Mouse (Mus musculus) neural tube, embryonic 15.5 days (tissue): ENCODE data around the gene Ube2d3. TPM values are rescaled to one million over a fixed set of nuclear protein-coding genes. Genes with fewer than 3 reads are reported as not detected.
"Not testable (repeated sequence)": the region's sequence is repeated elsewhere in the genome, so short reads cannot be mapped to it uniquely, and the experiment has no call there.

Experiments used
- ATAC-seq: fragments of 200-750 bp; cut with Nextera tagmentation; 2 replicates; pipeline ENCODE4 v1.8.0; 2017; ENCODE audit warnings: mild to moderate bottlenecking, moderate TSS enrichment, moderate library complexity; ENCODE audit not compliant: low FRiP score
- H3K27ac ChIP-seq: fragments of 300-500 bp; sonication (generic); replicated peaks from 2 replicates; pipeline ENCODE4 v1.5.1; 2015; ENCODE audit warnings: mild to moderate bottlenecking, inconsistent platforms
- H3K27me3 ChIP-seq: fragments of 300-500 bp; sonication (generic); replicated peaks from 2 replicates; pipeline ENCODE4 v1.6.1; 2015; ENCODE audit warnings: inconsistent platforms
- H3K36me3 ChIP-seq: fragments of 300-500 bp; sonication (generic); 2 replicates; pipeline ENCODE4 v1.6.1; 2015; ENCODE audit warnings: inconsistent platforms
- H3K4me1 ChIP-seq: fragments of 300-500 bp; sonication (generic); 2 replicates; pipeline ENCODE4 v1.6.1; 2015; ENCODE audit warnings: inconsistent platforms
- H3K4me2 ChIP-seq: fragments of 300-500 bp; sonication (generic); 2 replicates; pipeline ENCODE4 v1.6.1; 2015; ENCODE audit warnings: inconsistent platforms, mild to moderate bottlenecking, moderate library complexity
- H3K4me3 ChIP-seq: fragments of 300-500 bp; sonication (generic); replicated peaks from 2 replicates; pipeline ENCODE4 v1.5.1; 2015; ENCODE audit warnings: mild to moderate bottlenecking, inconsistent platforms
- H3K9ac ChIP-seq: fragments of 300-500 bp; sonication (generic); replicated peaks from 2 replicates; pipeline ENCODE4 v1.6.1; 2015; ENCODE audit warnings: mild to moderate bottlenecking, inconsistent platforms
- H3K9me3 ChIP-seq: fragments of 300-500 bp; sonication (generic); replicated peaks from 2 replicates; pipeline ENCODE4 v1.6.1; 2016; ENCODE audit warnings: inconsistent platforms
- WGBS: fragments of 180-500 bp; shearing (Covaris S2); methylation state at CpG from one replicate; pipeline ENCODE4 v1.1.7; 2015; ENCODE audit warnings: mixed read lengths; 5-methylcytosine and 5-hydroxymethylcytosine counted together
- polyA plus RNA-seq: library from polyadenylated mRNA; unstranded; fragments of >200 nt; fragmentation: Nextera tagmentation; extraction: Ambion mirVana; gene quantifications from 2 replicates; pipeline ENCODE4 v1.2.1, GENCODE M21; 2015

Gene Ube2d3
- polyA plus RNA-seq, 1 experiment from 2014 or later: 331 TPM

GRCm38 (mm10) chr3:135497956-135498355 lies 60.0 kb downstream of the Ube2d3 start:
- H3K36me3 ChIP-seq, H3K9me3 ChIP-seq, H3K4me1 ChIP-seq, H3K4me3 ChIP-seq, H3K27me3 ChIP-seq, H3K9ac ChIP-seq, H3K4me2 ChIP-seq, ATAC-seq, H3K27ac ChIP-seq: not testable (repeated sequence)
- 87% methylated on average over 4 of the region's 4 CpGs for WGBS

GRCm38 (mm10) chr3:135498891-135499290 lies 60.9 kb downstream of the Ube2d3 start:
- Histone ChIP-seq H3K9me3 (no peaks in the 10 kb centered on the region), H3K4me3 (no peak overlapping the region)
- WGBS: 90% methylated on average over 5 of the region's 5 CpGs

GRCm38 (mm10) chr3:135503160-135503559 lies 65.2 kb downstream of the Ube2d3 start:
- no peak overlapping the region for H3K27ac ChIP-seq
- 87% methylated on average over 5 of the region's 5 CpGs for WGBS
- H3K9ac ChIP-seq: no peak overlapping the region
- H3K4me3 ChIP-seq: no peak overlapping the region
- no peaks in the 10 kb centered on the region for H3K36me3 ChIP-seq
- H3K4me2 ChIP-seq: no peak overlapping the region
- H3K4me1 ChIP-seq: no peaks in the 10 kb centered on the region
- H3K27me3 ChIP-seq: no peaks in the 10 kb centered on the region
- ATAC-seq: no peak
- no peaks in the 10 kb centered on the region for H3K9me3 ChIP-seq

More at GRCm38 (mm10) chr3:135498891-135499290, 60.9 kb downstream of the Ube2d3 start:
- Histone ChIP-seq H3K27me3 (no peaks in the 10 kb centered on the region), H3K9ac (no peak overlapping the region), H3K27ac (no peak overlapping the region), H3K36me3 (no peaks in the 10 kb centered on the region), H3K4me2 (no peak overlapping the region), H3K4me1 (no peaks in the 10 kb centered on the region)
- no peak for ATAC-seq

- H3K4me2 ChIP-seq: no peak overlapping the region
- no peaks in the 10 kb centered on the region for H3K4me1 ChIP-seq
- H3K9me3 ChIP-seq: no peaks in the 10 kb centered on the region
- no peak overlapping the region for H3K4me3 ChIP-seq
- WGBS: 59% methylated on average over 10 of the region's 10 CpGs
- no peak overlapping the region for H3K27ac ChIP-seq
- no peaks in the 10 kb centered on the region for H3K27me3 ChIP-seq
- no peak for ATAC-seq
- no peaks in the 10 kb centered on the region for H3K36me3 ChIP-seq
- H3K9ac ChIP-seq: no peak overlapping the region
These were observed 67.5 kb downstream of the Ube2d3 start for GRCm38 (mm10) chr3:135505369-135505909.

GRCm38 (mm10) chr3:135505916-135506482 lies 68.0 kb downstream of the Ube2d3 start:
- no peaks in the 10 kb centered on the region for H3K4me1 ChIP-seq
- H3K9me3 ChIP-seq: no peaks in the 10 kb centered on the region
- H3K9ac ChIP-seq: no peak overlapping the region
- H3K27me3 ChIP-seq: no peaks in the 10 kb centered on the region
- no peak overlapping the region for H3K4me3 ChIP-seq
- no peak overlapping the region for H3K4me2 ChIP-seq
- no peaks in the 10 kb centered on the region for H3K36me3 ChIP-seq
- no peak for ATAC-seq
- 86% methylated on average over 13 of the region's 13 CpGs for WGBS
- no peak overlapping the region for H3K27ac ChIP-seq

GRCm38 (mm10) chr3:135507506-135507905 lies 69.6 kb downstream of the Ube2d3 start:
- H3K27ac ChIP-seq: no peak overlapping the region
- 85% methylated on average over 7 of the region's 7 CpGs for WGBS

GRCm38 (mm10) chr3:135508191-135508590 lies 70.2 kb downstream of the Ube2d3 start:
- Histone ChIP-seq H3K9me3 (no peaks in the 10 kb centered on the region), H3K27me3 (no peaks in the 10 kb centered on the region), H3K4me3 (no peak overlapping the region), H3K9ac (no peak overlapping the region), H3K36me3 (no peaks in the 10 kb centered on the region), H3K4me2 (no peak overlapping the region), H3K27ac (no peak overlapping the region), H3K4me1 (no peaks in the 10 kb centered on the region)
- no peak for ATAC-seq
- WGBS: 82% methylated on average over 1 of the region's 1 CpGs

More at GRCm38 (mm10) chr3:135507506-135507905, 69.6 kb downstream of the Ube2d3 start:
- H3K27me3 ChIP-seq: no peaks in the 10 kb centered on the region
- no peak overlapping the region for H3K4me3 ChIP-seq
- H3K9ac ChIP-seq: no peak overlapping the region
- ATAC-seq: no peak
- no peaks in the 10 kb centered on the region for H3K4me1 ChIP-seq
- H3K9me3 ChIP-seq: no peaks in the 10 kb centered on the region
- H3K4me2 ChIP-seq: no peak overlapping the region
- no peaks in the 10 kb centered on the region for H3K36me3 ChIP-seq

- no peaks in the 10 kb centered on the region for H3K36me3 ChIP-seq
- H3K9ac ChIP-seq: no peak overlapping the region
- H3K4me3 ChIP-seq: no peak overlapping the region
- no peak overlapping the region for H3K4me2 ChIP-seq
- no peaks in the 10 kb centered on the region for H3K4me1 ChIP-seq
- no peaks in the 10 kb centered on the region for H3K9me3 ChIP-seq
- no peak for ATAC-seq
- H3K27me3 ChIP-seq: no peaks in the 10 kb centered on the region
- WGBS: 88% methylated on average over 3 of the region's 3 CpGs
- no peak overlapping the region for H3K27ac ChIP-seq
These were observed 72.4 kb downstream of the Ube2d3 start for GRCm38 (mm10) chr3:135510372-135510771.

GRCm38 (mm10) chr3:135511683-135512082 lies 73.7 kb downstream of the Ube2d3 start:
- Histone ChIP-seq H3K36me3 (no peaks in the 10 kb centered on the region), H3K4me2 (no peak overlapping the region), H3K4me3 (no peak overlapping the region), H3K27me3 (no peaks in the 10 kb centered on the region), H3K27ac (no peak overlapping the region), H3K4me1 (no peaks in the 10 kb centered on the region), H3K9me3 (no peaks in the 10 kb centered on the region), H3K9ac (no peak overlapping the region)
- 46% methylated on average over 11 of the region's 11 CpGs for WGBS
- no peak for ATAC-seq

GRCm38 (mm10) chr3:135513270-135513669 lies 75.3 kb downstream of the Ube2d3 start:
- H3K4me2 ChIP-seq: peak overlapping the region; percentile 36
- ATAC-seq: peak; percentile 80; the same call in 1 of the 2 replicates
- no peak overlapping the region for H3K4me3 ChIP-seq
- no peaks in the 10 kb centered on the region for H3K27me3 ChIP-seq
- H3K4me1 ChIP-seq: no peaks in the 10 kb centered on the region
- no peaks in the 10 kb centered on the region for H3K36me3 ChIP-seq
- no peak overlapping the region for H3K9ac ChIP-seq
- 51% methylated on average over 11 of the region's 11 CpGs for WGBS
- H3K27ac ChIP-seq: no peak overlapping the region
- H3K9me3 ChIP-seq: no peaks in the 10 kb centered on the region

- Histone ChIP-seq H3K4me1 (no peaks in the 10 kb centered on the region), H3K36me3 (no peaks in the 10 kb centered on the region), H3K27me3 (no peaks in the 10 kb centered on the region), H3K4me2 (no peak overlapping the region), H3K4me3 (no peak overlapping the region), H3K9me3 (no peaks in the 10 kb centered on the region), H3K9ac (no peak overlapping the region), H3K27ac (no peak overlapping the region)
- 79% methylated on average over 14 of the region's 14 CpGs for WGBS
- ATAC-seq: no peak
These were observed 76.0 kb downstream of the Ube2d3 start for GRCm38 (mm10) chr3:135513800-135514425.

- Histone ChIP-seq H3K4me1 (no peaks in the 10 kb centered on the region), H3K4me2 (no peak overlapping the region), H3K4me3 (no peak overlapping the region), H3K9ac (no peak overlapping the region), H3K27ac (no peak overlapping the region), H3K9me3 (no peaks in the 10 kb centered on the region), H3K36me3 (no peaks in the 10 kb centered on the region), H3K27me3 (no peaks in the 10 kb centered on the region)
- 88% methylated on average over 5 of the region's 5 CpGs for WGBS
- no peak for ATAC-seq
These were observed 77.3 kb downstream of the Ube2d3 start for GRCm38 (mm10) chr3:135515246-135515645.
